Mouse (Mus musculus): ENCODE data around the gene Smyd4.

Smyd4 gene

GRCm38 (mm10) chr11:75348199-75348889 is at the start of gene Smyd4, which contains the start of gene Rpa1:
Gene Smyd4 (plus strand): TSS chr11:75348433.
Gene Rpa1 (minus strand): TSS chr11:75348324.
- DNase-seq (ENCODE audit: low read depth, low spot score): peak; percentile 87

- no peak for DNase-seq (ENCODE audit: low read depth, low spot score)
Observed at GRCm38 (mm10) chr11:75298491-75298890, 49.7 kb upstream of the Smyd4 start.

- no peak for DNase-seq (ENCODE audit: low read depth, low spot score)
Observed at GRCm38 (mm10) chr11:75299786-75300185, 48.4 kb upstream of the Smyd4 start.

GRCm38 (mm10) chr11:75300954-75301353 is 47.3 kb upstream of the Smyd4 start:
- DNase-seq (ENCODE audit: low read depth, low spot score): no peak

GRCm38 (mm10) chr11:75304797-75305196 is 43.4 kb upstream of the Smyd4 start:
- DNase-seq (ENCODE audit: low read depth, low spot score): no peak

GRCm38 (mm10) chr11:75308650-75309049 is 39.6 kb upstream of the Smyd4 start:
- no peak for DNase-seq (ENCODE audit: low read depth, low spot score)

- DNase-seq (ENCODE audit: low read depth, low spot score): no peak
Observed at GRCm38 (mm10) chr11:75310813-75311212, 37.4 kb upstream of the Smyd4 start.

- DNase-seq (ENCODE audit: low read depth, low spot score): no peak
Observed at GRCm38 (mm10) chr11:75311751-75312150, 36.5 kb upstream of the Smyd4 start.

- no peak for DNase-seq (ENCODE audit: low read depth, low spot score)
Observed at GRCm38 (mm10) chr11:75313834-75314233, 34.4 kb upstream of the Smyd4 start.

GRCm38 (mm10) chr11:75318351-75319221 is 29.6 kb upstream of the Smyd4 start:
- no peak for DNase-seq (ENCODE audit: low read depth, low spot score)

- no peak for DNase-seq (ENCODE audit: low read depth, low spot score)
Observed at GRCm38 (mm10) chr11:75319246-75319645, 29.0 kb upstream of the Smyd4 start.

GRCm38 (mm10) chr11:75323326-75323737 is 24.9 kb upstream of the Smyd4 start:
- DNase-seq (ENCODE audit: low read depth, low spot score): no peak

- DNase-seq (ENCODE audit: low read depth, low spot score): no peak
Observed at GRCm38 (mm10) chr11:75324433-75324832, 23.8 kb upstream of the Smyd4 start.

- DNase-seq (ENCODE audit: low read depth, low spot score): no peak
Observed at GRCm38 (mm10) chr11:75325116-75325968, 22.9 kb upstream of the Smyd4 start.

GRCm38 (mm10) chr11:75325969-75326311 is 22.3 kb upstream of the Smyd4 start:
- DNase-seq (ENCODE audit: low read depth, low spot score): no peak

GRCm38 (mm10) chr11:75336676-75337075 is 11.6 kb upstream of the Smyd4 start:
- DNase-seq (ENCODE audit: low read depth, low spot score): no peak

GRCm38 (mm10) chr11:75337246-75337645 is 11.0 kb upstream of the Smyd4 start:
- no peak for DNase-seq (ENCODE audit: low read depth, low spot score)

- no peak for DNase-seq (ENCODE audit: low read depth, low spot score)
Observed at GRCm38 (mm10) chr11:75340076-75340475, 8.2 kb upstream of the Smyd4 start.

GRCm38 (mm10) chr11:75340698-75341345 is 7.4 kb upstream of the Smyd4 start:
- DNase-seq (ENCODE audit: low read depth, low spot score): no peak

GRCm38 (mm10) chr11:75343096-75343495 is 5.1 kb upstream of the Smyd4 start:
- DNase-seq (ENCODE audit: low read depth, low spot score): no peak

- no peak for DNase-seq (ENCODE audit: low read depth, low spot score)
Observed at GRCm38 (mm10) chr11:75344163-75344562, 4.1 kb upstream of the Smyd4 start.

Data from c-Kit-negative CD71-positive TER-119-positive erythroid progenitor cells, embryonic 14.5 days (primary cell).